Mouse (Mus musculus): Measurements from ENCODE around the gene Psmb5. TPM values are rescaled to one million over a fixed set of nuclear protein-coding genes. Genes with fewer than 3 reads are reported as not detected.
"Not testable (repeated sequence)": the region's sequence is repeated elsewhere in the genome, so short reads cannot be mapped to it uniquely, and the experiment has no call there.

Psmb5 gene
- total RNA-seq, 2 experiments from 2014 or later = 211 to 215 TPM

DNA sequence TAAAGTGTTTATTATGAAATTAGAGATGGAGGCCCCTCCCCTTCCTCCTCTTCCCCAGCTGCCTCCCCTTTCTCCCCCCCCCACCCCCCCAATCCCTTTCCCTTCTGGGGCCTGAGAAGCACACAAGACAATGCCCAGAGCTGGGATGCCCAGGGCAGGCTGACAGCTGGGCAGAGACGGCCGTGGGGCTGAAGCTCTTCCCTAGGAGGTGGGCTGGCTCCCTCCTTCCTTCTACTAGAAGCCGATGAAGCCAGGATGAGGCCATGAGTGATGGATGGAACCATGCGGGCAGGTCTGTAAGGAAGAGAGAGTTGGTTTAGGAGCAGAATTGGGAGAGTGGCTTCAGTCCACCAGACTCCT, 13.4 kb upstream of the Psmb5 start:
- DNase-seq (ENCODE audit: low spot score in 2 of 2) = no peak

DNA sequence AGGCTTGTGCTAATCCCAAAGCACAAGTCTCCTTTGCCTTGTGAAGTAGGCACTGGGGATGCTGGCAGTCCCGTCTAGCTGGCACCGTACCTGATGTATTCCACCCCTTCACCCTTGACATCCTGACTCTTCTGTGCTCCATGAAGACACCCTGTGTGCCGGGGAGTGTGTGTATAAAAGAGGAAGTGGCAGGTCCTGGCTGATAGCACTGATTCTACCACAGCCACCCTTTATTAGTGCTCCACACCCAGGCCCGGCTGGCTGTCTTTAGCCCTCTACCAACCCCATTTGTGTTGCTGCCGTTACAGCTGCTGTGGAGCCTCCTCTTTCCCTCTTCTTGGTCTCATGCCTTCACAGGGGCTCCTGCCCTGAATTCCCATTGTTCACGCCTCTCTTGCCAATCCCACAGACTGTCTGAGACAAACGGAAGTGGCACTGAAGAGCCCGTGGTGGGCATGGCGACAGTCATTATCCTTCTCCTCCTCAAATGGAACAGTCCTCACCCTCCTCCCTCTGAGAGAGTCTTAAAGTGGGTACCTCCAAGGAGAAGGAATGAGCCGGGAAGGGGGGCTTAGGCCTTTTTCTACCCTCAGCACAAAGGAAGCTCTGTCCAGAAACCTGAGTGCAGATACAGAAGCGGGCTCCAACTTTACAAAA, 12.9 kb upstream of the Psmb5 start:
- no peak for DNase-seq (ENCODE audit: low spot score in 2 of 2)

DNA sequence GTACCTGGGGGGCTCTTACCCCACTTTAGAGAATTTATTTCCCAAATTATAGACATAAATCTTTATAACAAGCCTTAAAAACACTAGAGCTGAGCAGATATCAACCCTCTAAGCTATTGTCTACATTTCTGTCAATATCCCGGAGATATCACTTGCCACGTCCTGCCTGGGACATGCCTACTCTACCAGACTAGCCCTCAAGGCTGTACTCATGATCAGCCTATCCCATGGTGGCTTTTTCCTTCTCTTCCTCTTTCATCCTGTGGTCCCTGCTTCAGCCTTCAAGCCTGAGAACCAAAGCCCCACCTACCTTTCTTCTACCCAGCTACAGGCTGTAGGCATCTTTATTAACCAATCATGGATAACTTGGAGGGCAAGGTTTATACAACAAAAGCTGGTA, 12.0 kb upstream of the Psmb5 start:
- no peak for DNase-seq (ENCODE audit: low spot score in 2 of 2)

DNA sequence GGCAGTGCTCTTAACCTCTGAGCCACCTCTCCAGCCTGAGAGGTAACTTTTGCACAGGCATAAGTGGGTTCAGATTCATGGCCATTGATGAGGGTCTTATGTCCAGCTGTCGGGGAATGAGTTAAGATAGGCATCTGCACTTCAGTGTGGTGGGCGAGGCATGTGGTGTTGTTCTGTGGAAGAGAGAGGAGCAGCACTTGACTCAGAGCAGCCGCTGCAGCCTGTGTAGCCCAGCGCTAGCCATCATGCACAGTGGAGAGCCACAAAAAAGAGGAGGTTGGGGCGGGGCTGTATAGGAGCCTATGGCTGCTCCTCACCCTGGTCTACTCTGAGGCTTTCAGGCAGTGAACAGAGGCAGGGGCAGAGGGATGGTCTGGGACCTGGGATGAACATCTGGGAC, 10.3 kb upstream of the Psmb5 start:
- DNase-seq (ENCODE audit: low spot score in 2 of 2) = no peak

DNA sequence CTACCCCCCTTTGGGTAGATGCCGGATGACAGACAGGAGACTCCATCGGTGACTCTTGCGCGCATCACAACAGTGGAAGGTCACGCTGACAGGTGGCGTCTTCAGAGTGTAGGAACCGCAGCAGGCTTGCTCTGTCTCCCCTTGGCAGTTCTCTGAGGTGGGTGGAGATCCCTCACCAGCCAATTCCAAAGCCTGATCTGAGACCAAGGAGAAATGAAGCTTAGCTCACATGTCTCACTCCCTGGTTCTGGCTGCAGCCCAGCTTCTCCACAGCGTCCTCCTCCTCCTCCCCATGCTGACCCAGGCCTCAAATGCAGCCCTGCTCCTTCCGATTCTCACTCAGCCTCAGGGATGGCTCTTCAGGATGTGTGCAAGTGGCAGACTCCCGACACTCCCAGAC, 7.2 kb upstream of the Psmb5 start:
- no peak for DNase-seq (ENCODE audit: low spot score in 2 of 2)

DNA sequence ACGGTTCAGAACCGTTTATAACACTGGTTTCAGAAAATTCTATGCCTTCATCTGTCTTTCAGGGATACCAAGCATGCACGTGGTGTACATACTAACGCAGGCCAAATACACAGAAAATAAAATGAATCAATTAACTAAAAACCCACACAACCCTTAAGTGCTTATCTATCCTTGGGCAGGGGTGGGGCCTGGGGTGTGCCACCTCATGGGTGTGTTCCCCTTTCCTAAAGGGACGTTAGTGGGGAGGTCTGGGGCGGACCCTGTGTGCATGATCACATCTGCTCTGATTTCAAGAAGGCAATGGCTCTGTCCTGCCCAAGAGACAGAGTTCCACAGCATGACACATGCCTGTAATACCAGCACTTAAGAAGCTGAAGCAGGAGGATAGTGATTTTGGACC, 5.5 kb upstream of the Psmb5 start:
- DNase-seq (ENCODE audit: low spot score in 2 of 2) = no peak

DNA sequence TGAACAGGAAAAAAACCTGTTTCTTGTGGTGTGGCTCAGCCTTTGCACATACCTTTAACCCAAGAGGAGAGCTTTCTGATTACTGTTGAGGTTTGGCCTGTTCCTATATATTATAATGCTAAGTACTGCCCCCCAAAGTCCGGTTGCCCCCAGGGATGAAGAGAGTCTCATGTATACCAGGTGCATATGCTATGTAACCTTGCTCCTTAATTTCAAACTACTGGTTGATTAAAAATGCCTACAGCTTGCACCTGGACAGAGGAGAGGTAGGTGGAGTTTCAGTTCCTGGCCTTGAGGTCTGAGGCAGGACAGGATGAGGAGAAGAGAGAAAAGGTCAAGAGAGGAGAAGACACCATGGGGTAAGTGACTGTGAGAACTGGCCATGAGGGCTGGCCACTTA, 3.3 kb upstream of the Psmb5 start, which contains the start of gene Psmb11:
Psmb11 (plus strand) TSS at position 301 of the 400 bp plus-strand sequence.
- no peak for DNase-seq (ENCODE audit: low spot score in 2 of 2)

DNA sequence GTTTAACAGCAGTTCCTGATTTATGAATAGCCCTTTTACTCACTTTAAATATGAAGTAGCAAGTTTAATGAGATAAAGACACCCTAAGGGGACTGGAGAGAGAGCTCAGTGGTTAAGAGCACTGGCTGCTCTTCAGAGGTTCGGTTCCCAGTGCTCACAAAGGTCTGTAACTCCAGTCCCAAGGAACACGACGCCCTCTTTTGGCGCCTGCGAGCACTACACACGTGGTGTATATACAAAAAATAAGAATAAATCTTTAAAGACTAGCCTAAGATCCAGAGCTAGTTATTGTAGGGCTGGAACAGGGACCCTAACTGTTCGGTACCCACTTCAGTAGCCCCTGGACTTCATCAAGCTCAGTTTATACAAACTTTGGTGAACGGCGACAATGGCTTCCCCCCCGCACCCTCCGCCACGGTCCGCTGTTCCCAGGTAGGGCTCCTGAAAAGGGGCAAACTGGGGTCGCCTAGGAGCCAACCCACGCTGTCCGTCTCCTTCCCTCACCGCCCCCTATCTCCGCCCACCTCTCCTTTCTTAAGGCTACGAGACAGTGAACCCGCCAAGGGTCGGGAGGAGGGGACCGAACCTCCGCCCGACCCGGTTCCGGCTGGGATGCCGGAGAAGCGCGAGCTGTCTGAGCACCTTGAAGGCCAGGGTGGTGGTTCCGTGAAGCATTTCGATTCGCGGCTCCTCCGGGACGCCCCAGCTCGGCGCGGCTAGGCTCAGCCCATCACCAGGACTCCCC, 498 bp downstream of the Psmb5 start:
- no peak for DNase-seq (ENCODE audit: low spot score in 2 of 2)

DNA sequence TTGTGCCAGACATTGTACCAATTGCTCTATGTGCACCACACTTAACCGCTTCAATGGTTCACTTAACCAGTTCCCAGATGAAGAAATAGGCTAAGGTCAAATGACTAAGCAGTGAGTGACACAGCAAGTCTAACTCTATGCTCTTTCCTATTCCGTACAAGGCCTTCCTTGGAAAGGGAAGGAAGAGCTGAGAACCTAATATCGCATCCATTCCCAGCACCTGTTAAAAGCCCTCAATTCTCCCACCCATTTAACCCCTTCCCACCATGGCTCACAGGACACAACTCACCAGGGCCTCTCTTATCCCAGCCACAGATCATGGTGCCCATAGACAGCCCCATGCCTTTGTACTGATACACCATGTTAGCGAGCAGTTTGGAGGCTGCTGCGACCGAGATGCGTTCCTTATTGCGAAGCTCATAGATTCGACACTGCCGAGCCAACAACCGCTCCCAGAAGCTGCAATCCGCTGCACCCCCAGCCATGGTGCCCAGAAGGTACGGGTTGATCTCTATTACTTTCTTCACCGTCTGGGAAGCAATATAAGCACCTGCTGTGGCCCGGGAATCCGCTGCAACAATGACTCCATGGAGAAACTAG, 1.5 kb downstream of the Psmb5 start:
- no peak for DNase-seq (ENCODE audit: low spot score in 2 of 2)

DNA sequence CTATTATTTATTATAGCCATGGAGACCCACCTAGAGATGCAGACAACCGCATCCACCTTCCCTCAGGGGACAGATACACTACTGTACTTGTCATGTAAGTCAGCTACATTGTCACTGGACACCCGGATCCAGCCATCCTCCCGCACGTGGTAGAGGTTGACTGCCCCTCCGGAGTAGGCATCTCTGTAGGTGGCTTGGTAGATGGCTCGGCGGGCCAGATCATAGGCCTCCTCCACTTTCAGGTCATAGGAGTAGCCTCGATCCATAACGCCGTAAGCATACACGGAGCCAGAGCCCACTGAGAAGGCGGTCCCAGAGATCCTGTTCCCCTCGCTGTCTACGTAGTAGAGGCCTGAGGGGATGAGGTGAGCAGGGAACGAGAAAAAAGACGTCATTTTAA, 3.7 kb downstream of the Psmb5 start:
- not testable (repeated sequence) for DNase-seq (ENCODE audit: low spot score in 2 of 2)

DNA sequence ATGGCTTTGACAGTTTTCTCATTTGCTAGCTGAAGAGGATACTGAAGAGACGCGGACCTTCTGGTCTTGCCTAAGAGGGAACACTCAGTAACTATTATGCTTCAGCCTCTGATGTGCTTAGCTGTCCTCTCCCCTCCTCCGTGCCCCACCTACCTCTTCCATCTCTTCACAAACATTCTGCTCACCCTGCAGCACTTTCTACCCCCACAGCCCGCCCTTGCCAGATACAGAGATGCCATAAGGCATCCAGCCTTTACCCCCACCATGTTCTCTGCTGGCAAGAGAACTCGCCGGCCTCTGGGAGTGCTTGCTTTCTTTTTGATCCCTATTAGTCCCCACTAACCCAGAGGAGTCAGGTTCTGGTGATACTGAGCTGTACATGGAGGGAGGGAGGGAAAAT, 7.2 kb downstream of the Psmb5 start:
- DNase-seq (ENCODE audit: low spot score in 2 of 2) = peak; percentile 51 to 59

DNA sequence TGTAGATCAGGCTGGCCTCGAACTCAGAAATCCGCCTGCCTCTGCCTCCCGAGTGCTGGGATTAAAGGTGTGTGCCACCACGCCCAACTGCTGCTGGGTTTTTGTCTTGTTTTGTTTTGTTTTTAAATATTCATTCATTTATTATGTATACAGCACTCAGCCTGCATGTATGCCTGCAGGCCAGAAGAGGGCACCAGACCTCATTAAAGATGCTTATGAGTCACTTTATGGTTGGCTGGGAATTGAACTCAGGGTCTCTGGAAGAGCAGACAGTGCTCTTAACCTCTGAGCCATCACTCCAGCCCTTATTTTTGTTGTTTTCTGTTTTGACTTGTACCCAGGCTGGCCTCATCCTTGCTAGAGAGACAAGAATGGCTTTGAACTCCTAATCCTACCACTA, 7.9 kb downstream of the Psmb5 start:
- no peak for DNase-seq (ENCODE audit: low spot score in 2 of 2)

DNA sequence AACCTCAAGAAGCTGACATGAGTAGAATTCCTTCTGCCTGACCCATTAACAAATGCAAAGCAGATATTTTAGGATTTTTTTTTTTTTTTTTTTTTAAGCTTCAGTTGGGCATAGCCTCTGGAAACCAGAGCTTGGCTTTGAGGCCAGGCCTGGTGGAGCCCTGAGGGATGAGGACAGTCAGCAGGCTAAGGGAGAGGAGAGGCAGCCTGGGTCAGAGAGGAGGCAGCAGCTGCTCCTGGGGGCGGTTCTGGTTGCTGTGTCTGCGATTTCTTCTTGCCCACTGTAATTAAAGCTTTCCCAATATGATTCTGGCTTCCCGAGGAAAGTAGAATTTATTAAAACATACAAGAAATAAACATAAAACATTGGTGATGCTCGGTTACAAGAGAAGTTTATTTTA, 8.6 kb downstream of the Psmb5 start:
- DNase-seq (ENCODE audit: low spot score in 2 of 2) = no peak

DNA sequence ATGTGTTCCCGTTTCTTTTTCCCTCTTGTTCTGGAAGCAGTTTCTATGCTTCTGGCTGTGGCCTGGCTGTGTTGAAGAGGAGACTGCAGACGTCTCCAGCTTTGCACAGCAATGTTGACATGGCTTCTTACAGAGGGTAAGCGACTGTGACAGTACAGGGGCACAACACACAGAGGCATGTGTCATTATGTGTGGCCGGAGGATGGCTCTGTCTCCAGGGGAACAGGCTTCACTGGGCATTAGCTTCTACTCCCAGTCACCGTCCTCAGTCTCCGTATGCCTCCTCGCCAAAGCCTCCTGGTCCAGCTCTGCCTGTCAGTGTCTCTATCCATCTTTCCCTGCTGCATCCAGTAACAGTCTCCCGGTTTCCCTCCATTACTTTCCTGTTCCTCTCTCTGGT, 10.6 kb downstream of the Psmb5 start:
- DNase-seq (ENCODE audit: low spot score in 2 of 2) = no peak

DNA sequence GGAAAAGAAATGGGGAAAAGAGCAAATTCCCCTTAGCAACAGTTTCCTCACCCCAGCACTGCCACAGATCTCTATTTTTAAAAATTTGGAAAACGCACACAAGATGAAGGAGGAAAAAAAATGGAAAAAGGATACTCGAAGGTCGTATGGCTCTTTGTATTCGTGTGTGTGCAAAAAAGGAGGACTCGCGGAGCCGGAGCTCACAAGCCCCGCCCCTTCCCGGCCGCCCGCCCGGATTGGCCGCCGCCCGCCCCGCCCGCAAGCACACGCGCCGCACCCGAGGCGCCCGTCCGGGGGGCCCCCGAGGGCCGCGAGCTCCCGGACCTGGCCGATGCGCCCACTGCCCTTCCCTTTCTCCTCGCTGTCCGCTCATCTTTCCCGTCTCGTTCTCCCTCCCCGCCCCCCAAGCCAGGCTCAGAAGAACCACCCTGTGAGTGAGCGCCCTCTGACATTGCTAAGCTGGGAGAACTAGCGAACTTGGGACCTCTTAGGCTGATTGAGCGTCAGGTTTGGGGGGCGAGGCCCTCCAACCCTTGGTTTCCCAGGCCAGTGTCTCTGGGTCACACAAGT, 12.0 kb downstream of the Psmb5 start, which contains the start of gene 4931414P19Rik:
4931414P19Rik (minus strand) TSS at position 242 of the 570 bp plus-strand sequence.
- peak; percentile 55 to 63 for DNase-seq (ENCODE audit: low spot score in 2 of 2)

DNA sequence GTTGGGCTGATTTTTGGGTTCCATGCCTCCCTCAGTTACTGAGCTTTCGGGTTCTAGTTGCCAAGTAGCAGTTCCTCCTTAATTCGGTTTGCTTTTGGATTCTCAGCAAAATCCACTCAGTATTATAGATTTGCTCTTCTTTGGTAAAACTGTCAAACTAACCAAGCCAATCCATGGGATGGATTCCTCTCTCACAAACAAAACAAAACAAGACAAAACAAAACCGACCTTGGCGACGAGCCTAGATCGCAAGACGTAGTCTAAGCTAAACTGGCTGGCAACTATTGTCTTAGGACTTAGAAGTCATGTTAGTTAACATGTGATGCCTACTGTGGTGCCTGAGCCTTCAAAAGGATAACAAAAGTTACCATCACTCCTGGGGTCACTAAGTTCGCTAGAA, 14.1 kb downstream of the Psmb5 start:
- no peak for DNase-seq (ENCODE audit: low spot score in 2 of 2)

DNA sequence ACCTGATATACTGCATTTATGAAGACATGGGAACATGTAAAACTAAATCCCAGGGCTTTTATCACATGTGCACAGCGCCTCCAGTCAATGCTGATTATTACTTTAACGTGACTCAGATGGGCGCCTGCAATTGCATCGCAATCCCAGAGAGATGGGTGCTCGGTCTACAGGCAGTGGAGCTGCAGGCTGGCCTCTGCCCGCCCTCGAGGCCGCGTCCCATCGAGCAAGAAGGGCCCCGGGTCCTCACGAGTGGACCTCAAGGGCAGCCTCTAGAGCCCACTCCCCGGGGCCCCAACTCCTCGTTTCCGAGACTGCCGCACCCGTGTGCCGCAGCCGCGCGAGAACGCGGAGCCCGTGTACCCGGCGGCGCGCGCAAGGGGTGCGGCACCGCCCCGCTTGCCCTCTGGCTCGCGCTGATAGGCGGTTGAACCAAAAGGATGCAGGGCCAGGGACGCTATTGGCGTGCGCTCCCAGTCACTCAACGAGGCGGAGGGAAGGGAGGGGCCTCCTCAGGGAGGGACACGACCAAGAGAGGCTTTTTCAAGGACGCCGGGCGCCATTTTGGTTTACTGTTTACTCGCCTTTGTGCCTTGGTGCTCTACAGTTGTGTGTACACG, 14.7 kb downstream of the Psmb5 start:
- peak; percentile 94 to 97 for DNase-seq (ENCODE audit: low spot score in 2 of 2)

DNA sequence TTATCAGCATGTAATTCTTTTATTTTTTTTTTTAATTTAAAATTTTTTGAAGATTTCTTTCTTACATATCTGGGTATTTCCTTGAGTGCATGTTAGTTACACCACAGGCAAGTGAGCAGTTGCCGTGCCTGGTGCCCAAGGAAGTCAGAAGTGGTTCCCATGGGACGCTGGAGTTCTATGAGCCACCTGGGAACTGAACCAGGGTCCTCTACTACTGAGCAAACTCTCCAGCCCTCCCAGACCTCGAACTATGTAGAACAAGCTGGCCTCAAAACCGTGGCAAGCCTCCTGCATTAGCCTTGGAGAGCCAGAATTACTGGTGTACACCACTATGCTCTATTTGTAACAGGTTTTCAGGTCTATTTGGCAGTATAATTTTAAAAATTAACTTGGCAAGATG, 15.2 kb downstream of the Psmb5 start:
- DNase-seq (ENCODE audit: low spot score in 2 of 2) = no peak

DNA sequence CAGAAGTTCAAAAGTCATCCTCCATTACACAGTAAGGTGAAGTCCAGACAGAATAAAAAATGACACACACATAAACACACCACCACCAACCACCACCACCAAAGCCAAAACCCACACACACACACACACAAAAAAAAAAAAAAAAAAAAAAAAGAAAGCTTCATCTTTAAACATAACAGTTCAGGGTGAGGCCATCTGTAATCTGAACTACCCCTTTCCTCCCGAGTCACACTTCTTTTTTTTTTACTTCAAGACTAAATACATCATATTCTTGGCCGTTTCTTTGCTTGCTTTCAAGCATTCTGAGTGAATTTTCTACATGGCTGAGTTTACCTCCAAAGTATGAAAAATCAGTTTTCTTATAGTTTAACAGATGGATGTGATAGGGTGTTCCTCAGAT, 16.2 kb downstream of the Psmb5 start:
- no peak for DNase-seq (ENCODE audit: low spot score in 2 of 2)

DNA sequence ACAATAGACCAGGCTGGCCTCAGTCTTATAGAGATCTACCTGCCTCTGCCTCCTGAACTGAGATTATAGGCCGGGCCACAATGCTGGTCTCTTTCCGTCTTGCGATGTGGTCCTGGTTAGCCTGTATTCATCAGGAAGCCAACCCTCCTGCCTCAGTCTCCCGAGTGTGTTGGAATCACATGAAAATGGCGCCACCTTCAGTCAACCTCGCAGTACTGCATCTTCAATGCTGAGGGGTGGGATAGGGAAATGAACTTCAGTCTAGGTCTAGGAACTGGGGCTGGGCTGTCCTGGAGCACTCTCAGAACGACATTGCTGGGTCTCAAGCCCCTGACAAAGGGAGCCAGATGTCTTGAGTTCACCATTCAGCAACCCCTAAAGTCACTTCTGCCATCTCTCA, 20.7 kb downstream of the Psmb5 start:
- DNase-seq (ENCODE audit: low spot score in 2 of 2) = no peak

DNA sequence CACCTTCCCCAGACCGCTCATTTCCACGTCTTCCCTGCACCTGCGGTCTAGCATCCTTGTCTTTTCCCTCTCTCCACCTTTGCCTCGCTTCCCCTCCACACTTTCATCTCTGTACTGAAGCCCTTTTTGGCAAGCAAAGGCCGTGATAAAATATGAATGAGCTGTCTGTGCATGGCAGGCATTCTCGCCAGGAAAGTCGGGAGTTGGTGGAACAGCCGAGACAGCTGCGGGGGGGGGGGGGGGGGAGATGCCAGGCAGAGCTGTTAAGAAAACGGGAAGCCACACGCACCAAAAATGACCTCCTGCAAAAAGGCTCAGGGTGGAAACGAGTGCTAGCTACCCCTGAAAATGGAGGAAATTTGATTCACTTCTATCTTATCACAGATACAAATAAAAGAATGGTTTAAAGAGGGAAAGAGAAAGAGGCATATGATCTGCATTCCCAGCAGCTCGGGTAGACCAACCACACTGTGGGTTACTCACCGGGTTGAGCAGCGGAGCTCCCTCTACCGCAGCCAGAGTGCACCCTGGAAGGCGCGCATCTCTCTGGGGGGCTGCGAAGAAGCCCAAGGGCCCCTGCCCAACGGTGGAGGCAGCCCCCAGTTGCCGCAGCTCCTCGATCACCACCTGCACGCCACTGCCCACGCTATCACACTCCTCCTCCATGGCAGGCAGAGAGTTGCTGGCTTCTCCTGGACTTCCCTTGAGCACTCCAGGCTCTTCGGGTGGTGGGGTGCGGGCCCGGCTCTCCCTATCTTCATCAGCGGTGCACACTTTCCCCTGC, 23.0 kb downstream of the Psmb5 start:
- DNase-seq (ENCODE audit: low spot score in 2 of 2) = no peak

Data from layer of hippocampus, postnatal 14 days (tissue).